Mouse (Mus musculus): ENCODE measurements at regions not wholly inside any gene's neighbourhood (a gene's known extent, or its start where the extent isn't known, plus 50 kb on each side); places are given as distances from the start of the nearest gene placed in this dataset.

GRCm38 (mm10) chr6:118297576-118297975 is 100.1 kb upstream of the Ret start:
- H3K9ac ChIP-seq (ENCODE audit: low read length), result no peak overlapping the region
- WGBS, result 86% methylated on average over 8 of the region's 8 CpGs
- H3K4me1 ChIP-seq (replicated peaks; ENCODE audit: control insufficient read depth, insufficient read depth), result no peaks in the 10 kb centered on the region
- no peak for TF ChIP-seq CTCF (IDR thresholded peaks at IDR 0.05; ENCODE audit: low read depth)
- no peak for TF ChIP-seq EP300 (optimal IDR thresholded peaks at IDR 0.05)
- no peaks in the 10 kb centered on the region for H3K9me3 ChIP-seq (ENCODE audit: control insufficient read depth, low read length)
- DNase-seq (ENCODE audit: low spot score) (no peak), ATAC-seq (ENCODE audit: low FRiP score, low TSS enrichment) (no peak)
- H3K36me3 ChIP-seq (ENCODE audit: control insufficient read depth, insufficient read depth, low read length), result no peaks in the 10 kb centered on the region
- no peaks in the 10 kb centered on the region for H3K27me3 ChIP-seq (ENCODE audit: control insufficient read depth, insufficient read depth, low read length)
- no peak overlapping the region for H3K27ac ChIP-seq (replicated peaks)
- H3K4me3 ChIP-seq (ENCODE audit: low read depth, low read length), result no peak overlapping the region
- H3K4me2 ChIP-seq (replicated peaks; ENCODE audit: low read depth), result no peak overlapping the region

GRCm38 (mm10) chr6:118293986-118294385 is 96.5 kb upstream of the Ret start:
- no peak overlapping the region for H3K27ac ChIP-seq (replicated peaks)
- no peaks in the 10 kb centered on the region for H3K9me3 ChIP-seq (ENCODE audit: control insufficient read depth, low read length)
- H3K36me3 ChIP-seq (ENCODE audit: control insufficient read depth, insufficient read depth, low read length), result no peaks in the 10 kb centered on the region
- 63% methylated on average over 2 of the region's 2 CpGs for WGBS
- H3K4me1 ChIP-seq (replicated peaks; ENCODE audit: control insufficient read depth, insufficient read depth), result no peaks in the 10 kb centered on the region
- DNase-seq (ENCODE audit: low spot score), result no peak
- H3K4me2 ChIP-seq (replicated peaks; ENCODE audit: low read depth), result no peak overlapping the region
- no peaks in the 10 kb centered on the region for H3K27me3 ChIP-seq (ENCODE audit: control insufficient read depth, insufficient read depth, low read length)
- H3K9ac ChIP-seq (ENCODE audit: low read length), result no peak overlapping the region
- H3K4me3 ChIP-seq (ENCODE audit: low read depth, low read length), result no peak overlapping the region
- TF ChIP-seq EP300 (optimal IDR thresholded peaks at IDR 0.05) (no peak), CTCF (IDR thresholded peaks at IDR 0.05; ENCODE audit: low read depth) (no peak)
- ATAC-seq (ENCODE audit: low FRiP score, low TSS enrichment), result no peak

- H3K4me2 ChIP-seq (replicated peaks; ENCODE audit: low read depth), result no peak overlapping the region
- DNase-seq (ENCODE audit: low spot score) (no peak), ATAC-seq (ENCODE audit: low FRiP score, low TSS enrichment) (no peak)
- WGBS, result 44% methylated on average over 2 of the region's 2 CpGs
- no peak overlapping the region for H3K4me3 ChIP-seq (ENCODE audit: low read depth, low read length)
- H3K9me3 ChIP-seq (ENCODE audit: control insufficient read depth, low read length), result no peaks in the 10 kb centered on the region
- TF ChIP-seq CTCF (IDR thresholded peaks at IDR 0.05; ENCODE audit: low read depth), result no peak
- TF ChIP-seq EP300 (optimal IDR thresholded peaks at IDR 0.05), result no peak
- no peak overlapping the region for H3K27ac ChIP-seq (replicated peaks)
- no peaks in the 10 kb centered on the region for H3K4me1 ChIP-seq (replicated peaks; ENCODE audit: control insufficient read depth, insufficient read depth)
- no peaks in the 10 kb centered on the region for H3K27me3 ChIP-seq (ENCODE audit: control insufficient read depth, insufficient read depth, low read length)
- H3K9ac ChIP-seq (ENCODE audit: low read length), result no peak overlapping the region
- H3K36me3 ChIP-seq (ENCODE audit: control insufficient read depth, insufficient read depth, low read length), result no peaks in the 10 kb centered on the region
Observed at GRCm38 (mm10) chr6:118292928-118293327, 95.4 kb upstream of the Ret start.

GRCm38 (mm10) chr6:118292272-118292671 is 94.8 kb upstream of the Ret start:
- no peaks in the 10 kb centered on the region for H3K9me3 ChIP-seq (ENCODE audit: control insufficient read depth, low read length)
- H3K27ac ChIP-seq (replicated peaks), result no peak overlapping the region
- no peak overlapping the region for H3K4me2 ChIP-seq (replicated peaks; ENCODE audit: low read depth)
- H3K4me3 ChIP-seq (ENCODE audit: low read depth, low read length), result no peak overlapping the region
- H3K4me1 ChIP-seq (replicated peaks; ENCODE audit: control insufficient read depth, insufficient read depth), result no peaks in the 10 kb centered on the region
- DNase-seq (ENCODE audit: low spot score) (no peak), ATAC-seq (ENCODE audit: low FRiP score, low TSS enrichment) (no peak)
- no peaks in the 10 kb centered on the region for H3K36me3 ChIP-seq (ENCODE audit: control insufficient read depth, insufficient read depth, low read length)
- no peak for TF ChIP-seq EP300 (optimal IDR thresholded peaks at IDR 0.05)
- TF ChIP-seq CTCF (IDR thresholded peaks at IDR 0.05; ENCODE audit: low read depth), result no peak
- H3K27me3 ChIP-seq (ENCODE audit: control insufficient read depth, insufficient read depth, low read length), result no peaks in the 10 kb centered on the region
- H3K9ac ChIP-seq (ENCODE audit: low read length), result no peak overlapping the region
- WGBS, result 62% methylated on average over 2 of the region's 2 CpGs

- no peak for TF ChIP-seq EP300 (optimal IDR thresholded peaks at IDR 0.05)
- TF ChIP-seq CTCF (IDR thresholded peaks at IDR 0.05; ENCODE audit: low read depth), result no peak
- ATAC-seq (ENCODE audit: low FRiP score, low TSS enrichment), result no peak
- Histone ChIP-seq H3K4me1 (replicated peaks; ENCODE audit: control insufficient read depth, insufficient read depth) (no peaks in the 10 kb centered on the region), H3K9me3 (ENCODE audit: control insufficient read depth, low read length) (no peaks in the 10 kb centered on the region), H3K4me3 (ENCODE audit: low read depth, low read length) (no peak overlapping the region), H3K27ac (replicated peaks) (no peak overlapping the region), H3K27me3 (ENCODE audit: control insufficient read depth, insufficient read depth, low read length) (no peaks in the 10 kb centered on the region), H3K4me2 (replicated peaks; ENCODE audit: low read depth) (no peak overlapping the region), H3K36me3 (ENCODE audit: control insufficient read depth, insufficient read depth, low read length) (no peaks in the 10 kb centered on the region), H3K9ac (ENCODE audit: low read length) (no peak overlapping the region)
- 74% methylated on average over 2 of the region's 2 CpGs for WGBS
- DNase-seq (ENCODE audit: low spot score), result no peak
Observed at GRCm38 (mm10) chr6:118291426-118291825, 93.9 kb upstream of the Ret start.

- H3K27me3 ChIP-seq (ENCODE audit: control insufficient read depth, insufficient read depth, low read length), result no peaks in the 10 kb centered on the region
- TF ChIP-seq EP300 (optimal IDR thresholded peaks at IDR 0.05) (no peak), CTCF (IDR thresholded peaks at IDR 0.05; ENCODE audit: low read depth) (no peak)
- H3K4me3 ChIP-seq (ENCODE audit: low read depth, low read length), result no peak overlapping the region
- H3K9ac ChIP-seq (ENCODE audit: low read length), result no peak overlapping the region
- DNase-seq (ENCODE audit: low spot score) (no peak), ATAC-seq (ENCODE audit: low FRiP score, low TSS enrichment) (no peak)
- H3K4me1 ChIP-seq (replicated peaks; ENCODE audit: control insufficient read depth, insufficient read depth), result no peaks in the 10 kb centered on the region
- H3K4me2 ChIP-seq (replicated peaks; ENCODE audit: low read depth), result no peak overlapping the region
- no peak overlapping the region for H3K27ac ChIP-seq (replicated peaks)
- no peaks in the 10 kb centered on the region for H3K36me3 ChIP-seq (ENCODE audit: control insufficient read depth, insufficient read depth, low read length)
- no peaks in the 10 kb centered on the region for H3K9me3 ChIP-seq (ENCODE audit: control insufficient read depth, low read length)
- WGBS, result 73% methylated on average over 7 of the region's 7 CpGs
Observed at GRCm38 (mm10) chr6:118285246-118285645, 87.7 kb upstream of the Ret start.

Measured in stomach, postnatal 0 days (tissue).